Mouse (Mus musculus): ENCODE measurements around the gene Gng2. TPM values are rescaled to one million over a fixed set of nuclear protein-coding genes. Genes with fewer than 3 reads are reported as not detected.

Gene Gng2
- polyA plus RNA-seq, 1 experiment, result 117 TPM

DNA sequence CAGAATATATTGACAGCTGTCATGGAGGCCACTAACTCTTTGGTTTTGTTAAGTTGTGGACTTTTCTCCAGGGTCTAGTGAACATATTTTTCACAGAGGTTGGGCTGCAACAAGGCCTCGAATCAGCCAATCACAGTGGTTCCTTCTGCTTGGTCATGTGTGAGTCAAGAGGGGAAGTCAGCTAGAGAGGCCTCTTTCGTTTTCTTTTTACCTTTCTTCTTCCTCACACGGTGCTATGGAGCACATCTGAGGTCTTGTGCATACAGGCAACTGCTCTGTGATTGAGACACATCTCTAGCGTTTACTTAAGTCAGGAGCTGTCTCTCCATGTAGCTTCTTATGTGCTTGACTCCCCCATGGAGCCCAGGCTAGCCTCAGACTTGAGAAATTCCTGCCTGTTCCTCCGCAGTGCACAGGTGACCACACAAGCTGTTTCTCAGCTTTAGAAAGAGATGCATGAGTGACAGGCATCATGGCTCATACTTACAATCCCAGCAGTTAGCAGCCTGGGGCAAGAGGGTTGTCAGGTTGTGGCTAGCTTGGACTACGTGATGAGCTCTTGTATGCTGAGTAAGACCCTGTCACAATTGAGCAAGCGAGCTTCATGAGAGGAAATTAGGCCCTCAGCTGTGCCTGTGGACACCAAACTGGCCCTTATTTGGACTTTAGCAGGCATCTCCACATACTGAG is 9.0 kb downstream of the Gng2 start:
- no peaks in the 10 kb centered on the region for H3K27me3 ChIP-seq (ENCODE audit: control insufficient read depth, insufficient read depth, low read length, poor library complexity, severe bottlenecking)
- no peak for TF ChIP-seq EP300 (IDR thresholded peaks at IDR 0.05; ENCODE audit: insufficient read depth, low read depth, low read length)
- no peak for TF ChIP-seq CTCF (IDR thresholded peaks at IDR 0.05; ENCODE audit: low read depth, low read length)
- no peak for TF ChIP-seq POLR2A (IDR thresholded peaks at IDR 0.05; ENCODE audit: insufficient read depth, low read length)
- H3K27ac ChIP-seq (ENCODE audit: insufficient read depth, low read length), result no peak overlapping the region
- no peaks in the 10 kb centered on the region for H3K36me3 ChIP-seq (ENCODE audit: control insufficient read depth, insufficient read depth, low read length, poor library complexity, severe bottlenecking)
- no peak overlapping the region for H3K9ac ChIP-seq (ENCODE audit: low read depth, poor library complexity, severe bottlenecking)
- H3K9me3 ChIP-seq (replicated peaks; ENCODE audit: control insufficient read depth, insufficient read depth, low read length, poor library complexity, severe bottlenecking), result no peaks in the 10 kb centered on the region
- H3K4me1 ChIP-seq (ENCODE audit: control insufficient read depth, insufficient read depth, low read length), result no peaks in the 10 kb centered on the region
- no peak overlapping the region for H3K4me3 ChIP-seq (ENCODE audit: low read depth, low read length)

DNA sequence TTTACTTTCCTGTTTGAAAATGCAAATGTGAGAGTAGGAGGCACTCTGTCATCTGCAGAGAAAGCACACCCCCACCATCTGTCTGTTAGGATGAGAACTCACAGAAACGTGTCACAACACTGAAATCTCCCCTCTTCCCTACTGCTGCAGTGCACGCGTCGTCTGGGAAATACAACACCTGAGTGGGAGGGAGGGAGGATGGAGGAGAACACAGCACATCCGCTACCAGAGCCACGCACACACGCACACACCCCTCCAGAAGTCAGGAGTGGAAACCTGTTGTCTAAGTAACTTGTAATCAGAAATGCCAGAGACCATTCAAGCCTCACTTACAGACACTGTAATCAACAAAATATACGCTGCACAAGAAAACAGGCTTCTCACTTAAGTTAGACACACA is 9.9 kb downstream of the Gng2 start:
- no peak overlapping the region for H3K9ac ChIP-seq (ENCODE audit: low read depth, poor library complexity, severe bottlenecking)
- no peak overlapping the region for H3K4me3 ChIP-seq (ENCODE audit: low read depth, low read length)
- TF ChIP-seq EP300 (IDR thresholded peaks at IDR 0.05; ENCODE audit: insufficient read depth, low read depth, low read length), result no peak
- H3K27me3 ChIP-seq (ENCODE audit: control insufficient read depth, insufficient read depth, low read length, poor library complexity, severe bottlenecking), result no peaks in the 10 kb centered on the region
- H3K9me3 ChIP-seq (replicated peaks; ENCODE audit: control insufficient read depth, insufficient read depth, low read length, poor library complexity, severe bottlenecking), result no peaks in the 10 kb centered on the region
- no peak overlapping the region for H3K27ac ChIP-seq (ENCODE audit: insufficient read depth, low read length)
- no peaks in the 10 kb centered on the region for H3K36me3 ChIP-seq (ENCODE audit: control insufficient read depth, insufficient read depth, low read length, poor library complexity, severe bottlenecking)
- H3K4me1 ChIP-seq (ENCODE audit: control insufficient read depth, insufficient read depth, low read length), result no peaks in the 10 kb centered on the region

DNA sequence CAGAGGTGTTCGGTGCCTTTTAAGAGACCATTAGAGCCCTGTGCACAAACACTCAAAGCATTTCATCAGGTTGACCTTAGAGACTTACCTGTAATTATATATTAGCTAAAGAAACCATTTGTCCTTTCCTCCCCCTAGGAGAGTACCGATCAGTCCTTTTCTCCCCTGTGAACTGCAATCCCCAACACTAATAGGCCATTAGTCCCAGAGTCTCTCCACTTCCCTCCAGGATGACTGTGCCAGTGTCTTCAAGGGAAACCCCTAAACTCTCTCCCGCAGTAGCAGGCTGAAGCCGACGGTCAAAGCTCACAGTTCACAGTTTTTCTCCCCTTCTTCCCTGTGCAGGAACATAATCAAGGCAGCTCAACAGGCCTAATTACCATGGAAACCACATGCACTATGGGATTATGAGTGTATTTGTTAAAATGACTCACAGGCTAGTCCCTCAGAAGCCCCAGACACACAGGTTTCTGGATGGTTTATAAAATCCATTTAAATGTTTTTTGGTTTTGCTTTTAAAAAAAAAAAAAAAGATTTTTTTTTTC is 13.4 kb downstream of the Gng2 start:
- no peaks in the 10 kb centered on the region for H3K27me3 ChIP-seq (ENCODE audit: control insufficient read depth, insufficient read depth, low read length, poor library complexity, severe bottlenecking)
- no peaks in the 10 kb centered on the region for H3K9me3 ChIP-seq (replicated peaks; ENCODE audit: control insufficient read depth, insufficient read depth, low read length, poor library complexity, severe bottlenecking)
- TF ChIP-seq POLR2A (IDR thresholded peaks at IDR 0.05; ENCODE audit: insufficient read depth, low read length) (no peak), CTCF (IDR thresholded peaks at IDR 0.05; ENCODE audit: low read depth, low read length) (no peak), EP300 (IDR thresholded peaks at IDR 0.05; ENCODE audit: insufficient read depth, low read depth, low read length) (no peak)
- H3K36me3 ChIP-seq (ENCODE audit: control insufficient read depth, insufficient read depth, low read length, poor library complexity, severe bottlenecking), result no peaks in the 10 kb centered on the region
- no peak overlapping the region for H3K9ac ChIP-seq (ENCODE audit: low read depth, poor library complexity, severe bottlenecking)
- H3K4me3 ChIP-seq (ENCODE audit: low read depth, low read length), result no peak overlapping the region
- peaks cover 2% of the 10 kb centered on the region for H3K4me1 ChIP-seq (ENCODE audit: control insufficient read depth, insufficient read depth, low read length)
- H3K27ac ChIP-seq (ENCODE audit: insufficient read depth, low read length), result no peak overlapping the region

DNA sequence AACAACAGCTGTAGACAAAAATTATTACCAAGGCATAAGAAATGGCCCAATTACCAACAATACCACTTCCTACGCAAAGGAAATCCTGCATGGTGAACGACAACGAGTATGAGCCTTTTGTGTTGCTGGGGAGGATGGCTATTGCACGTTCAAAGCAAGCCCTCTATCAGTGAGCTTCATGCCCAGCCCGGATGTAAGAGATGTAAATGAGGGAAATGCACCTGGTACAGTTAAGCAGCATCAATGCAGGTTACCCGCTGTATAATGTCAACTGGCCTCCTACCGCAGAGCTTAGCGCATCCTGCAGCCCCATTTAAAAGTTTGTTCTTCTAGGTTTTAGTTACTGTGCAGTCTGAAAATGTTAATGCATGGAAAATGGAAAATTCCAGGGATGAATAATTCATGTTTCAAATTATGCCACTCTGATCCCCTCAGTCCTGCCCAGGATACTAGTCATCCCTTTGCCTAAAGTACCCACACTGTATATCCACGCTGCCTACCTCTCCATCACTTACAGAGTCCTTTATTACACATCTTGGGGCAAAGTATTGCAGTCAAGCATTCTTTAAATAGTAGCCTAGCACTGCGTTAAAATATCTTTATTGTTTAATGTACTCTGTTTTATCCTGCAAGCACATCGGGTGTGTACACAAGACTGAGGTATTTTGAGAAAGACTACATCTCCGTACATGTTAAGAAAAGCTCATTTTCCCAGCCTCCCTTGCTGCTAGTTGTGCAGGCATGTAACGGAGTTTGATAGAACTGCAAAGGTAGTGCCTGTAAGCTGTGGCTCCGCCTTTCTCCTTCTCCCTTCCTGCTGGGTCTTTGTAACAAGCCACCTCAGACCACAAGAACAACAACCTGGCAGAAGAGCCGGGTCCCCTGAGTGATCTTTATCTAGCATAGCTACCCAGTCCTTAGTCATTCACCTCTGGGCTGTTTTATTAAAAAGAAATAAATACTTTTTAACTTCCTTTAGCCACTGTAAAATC is 15.2 kb downstream of the Gng2 start:
- H3K4me1 ChIP-seq (ENCODE audit: control insufficient read depth, insufficient read depth, low read length), result peaks cover 2% of the 10 kb centered on the region

DNA sequence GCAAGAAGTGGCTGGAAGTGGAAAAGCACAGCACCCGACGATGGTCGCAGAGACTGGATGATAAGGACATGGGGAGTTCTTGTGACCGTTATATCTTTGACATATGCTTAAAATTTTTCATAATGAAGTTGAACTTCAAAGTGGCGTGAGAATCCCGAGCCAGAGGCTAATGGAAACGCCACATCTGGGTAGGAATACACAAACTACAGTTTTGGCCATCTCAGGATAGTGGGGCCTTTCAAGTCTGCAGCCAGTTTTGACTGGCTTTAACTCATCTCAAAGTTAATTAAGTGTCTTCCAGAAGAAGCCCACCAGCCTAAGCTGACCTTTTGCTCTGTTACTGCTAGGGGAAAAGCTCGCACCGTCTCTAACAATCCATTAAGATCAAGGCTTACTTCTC is 17.6 kb downstream of the Gng2 start:
- no peak overlapping the region for H3K4me3 ChIP-seq (ENCODE audit: low read depth, low read length)
- H3K9ac ChIP-seq (ENCODE audit: low read depth, poor library complexity, severe bottlenecking), result no peak overlapping the region
- TF ChIP-seq POLR2A (IDR thresholded peaks at IDR 0.05; ENCODE audit: insufficient read depth, low read length) (no peak), CTCF (IDR thresholded peaks at IDR 0.05; ENCODE audit: low read depth, low read length) (no peak), EP300 (IDR thresholded peaks at IDR 0.05; ENCODE audit: insufficient read depth, low read depth, low read length) (no peak)
- no peak overlapping the region for H3K27ac ChIP-seq (ENCODE audit: insufficient read depth, low read length)
- no peaks in the 10 kb centered on the region for H3K27me3 ChIP-seq (ENCODE audit: control insufficient read depth, insufficient read depth, low read length, poor library complexity, severe bottlenecking)
- H3K4me1 ChIP-seq (ENCODE audit: control insufficient read depth, insufficient read depth, low read length), result peaks cover 2% of the 10 kb centered on the region
- no peaks in the 10 kb centered on the region; the same call in 1 of the 2 replicates for H3K36me3 ChIP-seq (ENCODE audit: control insufficient read depth, insufficient read depth, low read length, poor library complexity, severe bottlenecking)
- no peaks in the 10 kb centered on the region for H3K9me3 ChIP-seq (replicated peaks; ENCODE audit: control insufficient read depth, insufficient read depth, low read length, poor library complexity, severe bottlenecking)

More for the DNA sequence above, 15.2 kb downstream of the Gng2 start:
- Histone ChIP-seq H3K27ac (ENCODE audit: insufficient read depth, low read length) (no peak overlapping the region), H3K9ac (ENCODE audit: low read depth, poor library complexity, severe bottlenecking) (no peak overlapping the region), H3K36me3 (ENCODE audit: control insufficient read depth, insufficient read depth, low read length, poor library complexity, severe bottlenecking) (no peaks in the 10 kb centered on the region; the same call in 1 of the 2 replicates), H3K27me3 (ENCODE audit: control insufficient read depth, insufficient read depth, low read length, poor library complexity, severe bottlenecking) (no peaks in the 10 kb centered on the region), H3K9me3 (replicated peaks; ENCODE audit: control insufficient read depth, insufficient read depth, low read length, poor library complexity, severe bottlenecking) (no peaks in the 10 kb centered on the region), H3K4me3 (ENCODE audit: low read depth, low read length) (no peak overlapping the region)
- TF ChIP-seq CTCF (IDR thresholded peaks at IDR 0.05; ENCODE audit: low read depth, low read length), result no peak
- TF ChIP-seq EP300 (IDR thresholded peaks at IDR 0.05; ENCODE audit: insufficient read depth, low read depth, low read length), result no peak
- no peak for TF ChIP-seq POLR2A (IDR thresholded peaks at IDR 0.05; ENCODE audit: insufficient read depth, low read length)

Measured in ES-Bruce4 (cell line).